Mouse (Mus musculus) liver, adult 2 months (tissue): ENCODE results near the gene Bach2.

Source experiments
- CTCF ChIP-seq: fragments of 200-500 bp; IDR thresholded peaks from 2 replicates; pipeline ENCODE4 v1.5.1; 2011; ENCODE audit warnings: low read depth, low read length, control low read depth
- POLR2A ChIP-seq: fragments of 200-500 bp; IDR thresholded peaks from 2 replicates; pipeline ENCODE4 v1.6.1; 2011; ENCODE audit warnings: low read length, control low read depth; ENCODE audit not compliant: insufficient read depth; ENCODE audit errors: extremely low read depth

- TF ChIP-seq POLR2A (no peak), CTCF (no peak)
These were observed 244.3 kb downstream of the Bach2 start for GRCm38 (mm10) chr4:32482936-32483335.
